Mouse (Mus musculus) kidney, embryonic 14.5 days (tissue): ENCODE data around the gene Adam8. TPM values are rescaled to one million over a fixed set of nuclear protein-coding genes. Genes with fewer than 3 reads are reported as not detected.

Source experiments
- microRNA counts: library from miRNA; unstranded; fragments of <30 nt; microRNA quantifications from one replicate; lab custom pipeline; 2017
- microRNA-seq: library from miRNA; unstranded; fragments of <30 nt; microRNA quantifications from one replicate; pipeline ENCODE4, GENCODE M21; 2016
- polyA plus RNA-seq: library from polyadenylated mRNA; unstranded; fragments of >200 nt; fragmentation: Nextera tagmentation; extraction: Ambion mirVana; gene quantifications from 2 replicates; pipeline ENCODE4 v1.2.1, GENCODE M21; 2014

The Adam8 gene
- polyA plus RNA-seq, 1 experiment from 2014 or later: 0.85 TPM

MicroRNA genes within 50 kb of the gene (microRNA counts, 519-probe panel; counts per million panel counts)
- microRNA mmu-miR-202-3p (lab: Ali Mortazavi, UCI): not detected
- not detected for microRNA mmu-miR-202-5p (lab: Ali Mortazavi, UCI)

Small RNA genes within 50 kb of the gene (microRNA-seq; reads per million reads assigned to microRNA genes)
- gene Mir202: not detected
- not detected for gene Mir7062
- not detected for gene mmu-mir-7686

Other genes starting within 250 kb of the Adam8 start
- gene Adgra1, start 158.4 kb downstream of the Adam8 start, polyA plus RNA-seq: 0.17 and 0.93 TPM in 2 replicates
- gene Kndc1, start 97.9 kb downstream of the Adam8 start, polyA plus RNA-seq: 0.14 and 0.18 TPM in 2 replicates
- gene Utf1, start 48.8 kb downstream of the Adam8 start, polyA plus RNA-seq: 0.23 TPM in 1 of 2 replicates, not detected in the other
- 0.34 and 0.55 TPM in 2 replicates for gene 6430531B16Rik, start 13.8 kb downstream of the Adam8 start, polyA plus RNA-seq
- 46.2 and 47.5 TPM in 2 replicates for gene Zfp511, start 43.8 kb upstream of the Adam8 start, polyA plus RNA-seq
- gene Tubgcp2, start 44.1 kb upstream of the Adam8 start, polyA plus RNA-seq: 40.6 and 62.9 TPM in 2 replicates
- not detected in 2 replicates for gene Msx3, start 56.5 kb upstream of the Adam8 start, polyA plus RNA-seq
- 0.91 TPM in 2 replicates for gene Caly, start 90.0 kb upstream of the Adam8 start, polyA plus RNA-seq
- 0.38 TPM in 1 of 2 replicates, not detected in the other for gene Prap1, start 100.8 kb upstream of the Adam8 start, polyA plus RNA-seq
- gene Fuom, start 109.9 kb upstream of the Adam8 start, polyA plus RNA-seq: 32.4 and 36.2 TPM in 2 replicates
- gene Paox, start 123.2 kb upstream of the Adam8 start, polyA plus RNA-seq: 20.7 and 24.8 TPM in 2 replicates
- gene Echs1, start 123.9 kb upstream of the Adam8 start, polyA plus RNA-seq: 186 and 199 TPM in 2 replicates
- 25.9 and 30.8 TPM in 2 replicates for gene Mtg1, start 145.0 kb upstream of the Adam8 start, polyA plus RNA-seq
- 0.13 and 0.14 TPM in 2 replicates for gene Sprn, start 162.3 kb upstream of the Adam8 start, polyA plus RNA-seq
- not detected in 2 replicates for gene Olfr522, start 172.2 kb upstream of the Adam8 start, polyA plus RNA-seq
- not detected in 2 replicates for gene Olfr523, start 180.7 kb upstream of the Adam8 start, polyA plus RNA-seq
- not detected in 2 replicates for gene Olfr524, start 213.4 kb upstream of the Adam8 start, polyA plus RNA-seq
- not detected in 2 replicates for gene Cd163l1, start 225.7 kb upstream of the Adam8 start, polyA plus RNA-seq